Mouse (Mus musculus) lung, postnatal 36 days (tissue): Measurements from ENCODE around the gene Sectm1b.

Experiments used
- DNase-seq: peaks from one replicate; pipeline ENCODE4 v3.0.0; 2022; ENCODE audit warnings: mixed read lengths

Sectm1b gene

GRCm38 (mm10) chr11:121019501-121019900 is 43.9 kb downstream of the Sectm1b start:
- no peak for DNase-seq

- peak; percentile 79 for DNase-seq
Measured at GRCm38 (mm10) chr11:121017703-121018102, 45.7 kb downstream of the Sectm1b start.

DNA sequence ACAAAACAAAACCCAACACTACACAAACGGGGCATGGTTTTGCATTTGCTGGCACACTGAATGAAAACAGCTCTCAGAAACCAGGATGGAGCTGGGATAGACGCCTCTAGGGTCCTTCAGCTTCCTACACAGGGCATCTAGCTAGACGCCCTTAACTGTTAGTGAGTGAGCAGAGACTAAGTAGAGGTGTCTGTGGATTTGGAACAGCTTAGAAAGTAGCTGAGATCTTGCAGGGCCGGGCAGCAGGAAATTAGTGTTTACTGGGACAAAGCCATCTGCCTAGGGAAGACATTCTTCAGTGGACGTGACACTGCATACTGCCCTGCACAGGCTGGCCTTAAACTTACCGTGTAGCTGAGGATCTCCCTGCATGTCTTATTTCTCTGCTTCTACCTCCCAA is 47.9 kb downstream of the Sectm1b start:
- peak; percentile 47 for DNase-seq

DNA sequence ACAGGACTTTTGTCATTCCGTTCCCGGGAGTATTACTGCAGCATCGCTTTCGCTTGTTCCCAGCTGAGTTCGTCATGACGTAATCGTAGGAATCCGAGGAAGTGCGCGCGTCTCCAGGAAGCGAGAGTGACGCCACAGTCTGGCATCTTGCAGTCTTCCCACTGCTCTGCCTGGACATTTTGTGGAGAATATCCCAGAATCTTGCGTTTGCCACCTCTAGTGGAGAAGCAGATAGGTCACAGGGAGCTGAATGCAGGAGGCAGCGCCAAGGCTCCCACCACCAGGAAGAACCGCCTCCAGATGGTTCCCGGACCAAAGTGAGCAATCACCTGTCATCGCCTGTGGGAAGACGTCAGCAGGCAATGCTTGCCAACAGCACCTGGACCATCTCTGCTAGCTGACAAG is 48.5 kb downstream of the Sectm1b start:
- peak; percentile 77 for DNase-seq

- no peak for DNase-seq
Measured at GRCm38 (mm10) chr11:121013656-121014055, 49.7 kb downstream of the Sectm1b start.

- no peak for DNase-seq
Measured at GRCm38 (mm10) chr11:121010044-121010755, 53.2 kb downstream of the Sectm1b start.

DNA sequence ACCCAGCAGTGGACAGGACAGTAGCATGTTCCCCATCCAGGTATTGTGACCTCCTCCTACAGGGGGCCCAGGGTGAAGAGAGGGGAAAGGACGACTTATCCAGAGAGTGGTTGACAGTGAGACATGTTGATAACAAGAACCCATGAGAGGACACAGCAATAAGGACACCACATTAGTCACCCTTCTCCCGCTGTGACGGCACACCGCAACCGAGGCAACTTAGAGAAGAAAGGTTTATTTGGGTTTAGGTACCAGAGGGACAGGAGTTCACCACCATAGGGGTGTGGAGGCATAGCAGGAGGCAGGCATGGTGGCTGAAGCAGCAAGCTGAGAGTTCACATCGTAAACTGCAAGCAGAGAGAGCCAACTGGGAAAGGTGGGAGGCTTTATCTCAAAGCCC is 57.2 kb downstream of the Sectm1b start:
- DNase-seq, result no peak

DNA sequence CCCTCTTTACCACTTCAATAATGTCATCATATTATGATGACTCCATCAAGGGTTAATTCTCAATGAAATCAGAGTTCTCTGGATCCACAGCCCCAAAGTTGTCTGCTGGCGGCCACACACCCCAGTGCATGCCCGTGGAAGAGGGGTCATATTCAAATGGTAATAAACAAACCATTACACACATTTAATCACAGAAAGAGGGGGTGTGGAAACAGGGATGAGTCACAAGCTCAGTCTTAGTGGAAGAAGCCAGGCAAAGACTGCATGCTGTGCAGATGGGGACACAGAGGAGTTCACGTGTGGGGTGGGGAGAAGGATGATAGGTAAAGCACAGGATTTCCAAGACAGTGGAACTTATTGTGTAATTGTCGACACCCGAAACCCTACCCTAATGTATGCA is 59.1 kb downstream of the Sectm1b start:
- no peak for DNase-seq
